Mouse (Mus musculus) MN1 (cell line): Measurements from ENCODE around the gene Fbxl3.

Experiments
- DNase-seq: peaks from one replicate; pipeline ENCODE4 v3.0.0-alpha.2; 2016; ENCODE audit warnings: low spot score

Fbxl3 gene

DNA sequence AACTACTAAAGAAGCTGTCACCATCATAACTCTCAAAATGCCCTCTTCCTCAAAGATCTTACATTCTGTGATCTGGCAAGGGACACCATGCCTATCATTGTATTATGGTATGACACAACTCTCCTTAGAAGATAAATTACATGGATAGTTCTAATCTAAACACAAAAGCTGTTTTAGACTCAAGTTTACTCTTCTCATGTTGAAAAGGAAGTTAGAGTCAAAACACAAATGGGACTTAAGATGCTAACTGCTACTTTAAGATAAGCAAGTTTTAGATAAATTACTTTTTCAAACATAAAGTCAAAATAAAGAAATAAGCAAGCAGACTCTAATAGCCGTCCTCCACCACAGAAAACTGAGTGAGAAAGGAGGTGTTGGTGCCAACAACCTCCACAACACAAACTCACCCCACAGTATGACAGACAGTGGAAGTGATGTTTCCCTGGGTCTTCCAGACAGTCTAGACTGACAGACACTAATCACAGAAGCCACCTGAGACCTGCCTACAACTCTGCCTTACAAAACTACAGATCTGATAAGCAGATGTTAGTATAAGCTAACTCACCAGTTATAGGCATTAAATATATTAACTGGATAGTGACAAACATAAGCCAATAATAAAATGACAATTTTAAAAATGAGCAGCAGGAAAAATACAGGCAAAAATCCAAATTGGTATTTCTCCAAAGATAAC lies 13.4 kb downstream of the Fbxl3 start:
- no peak for DNase-seq

DNA sequence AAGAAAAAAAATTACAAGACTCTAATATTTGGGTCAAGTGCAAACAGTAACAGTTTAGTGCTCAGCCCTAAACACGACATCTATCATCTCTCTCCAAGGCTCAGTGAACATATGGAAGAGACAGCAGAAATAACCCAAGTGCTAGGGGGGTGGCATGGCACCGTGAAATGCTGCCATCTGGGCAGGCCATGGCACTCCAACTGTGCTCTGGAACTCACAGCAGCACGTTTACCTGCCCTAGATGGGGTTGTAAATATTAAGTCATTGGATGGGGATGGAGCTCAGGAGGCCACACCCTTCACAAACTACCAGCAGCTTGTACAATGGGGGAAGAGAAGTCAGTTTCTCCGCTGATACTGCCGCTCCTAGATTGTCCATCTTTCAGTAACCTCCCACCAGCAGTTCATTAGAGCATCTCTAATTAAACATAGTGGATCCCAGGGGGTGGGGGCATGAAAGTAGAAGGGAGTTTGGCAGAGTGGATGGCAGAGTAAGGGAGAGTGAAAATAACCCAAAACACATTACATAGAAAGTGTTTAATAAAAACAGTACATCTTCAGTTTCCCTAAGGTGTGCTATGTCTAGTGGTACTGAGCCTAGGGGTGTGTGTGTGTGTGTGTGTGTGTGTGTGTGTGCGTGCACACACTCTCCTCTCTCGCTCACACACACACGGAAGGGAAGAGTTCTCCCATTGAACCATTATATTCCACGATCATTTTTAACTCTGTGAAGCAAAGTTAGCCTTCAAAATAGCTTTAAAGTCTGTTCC lies 20.0 kb downstream of the Fbxl3 start:
- DNase-seq, result no peak

DNA sequence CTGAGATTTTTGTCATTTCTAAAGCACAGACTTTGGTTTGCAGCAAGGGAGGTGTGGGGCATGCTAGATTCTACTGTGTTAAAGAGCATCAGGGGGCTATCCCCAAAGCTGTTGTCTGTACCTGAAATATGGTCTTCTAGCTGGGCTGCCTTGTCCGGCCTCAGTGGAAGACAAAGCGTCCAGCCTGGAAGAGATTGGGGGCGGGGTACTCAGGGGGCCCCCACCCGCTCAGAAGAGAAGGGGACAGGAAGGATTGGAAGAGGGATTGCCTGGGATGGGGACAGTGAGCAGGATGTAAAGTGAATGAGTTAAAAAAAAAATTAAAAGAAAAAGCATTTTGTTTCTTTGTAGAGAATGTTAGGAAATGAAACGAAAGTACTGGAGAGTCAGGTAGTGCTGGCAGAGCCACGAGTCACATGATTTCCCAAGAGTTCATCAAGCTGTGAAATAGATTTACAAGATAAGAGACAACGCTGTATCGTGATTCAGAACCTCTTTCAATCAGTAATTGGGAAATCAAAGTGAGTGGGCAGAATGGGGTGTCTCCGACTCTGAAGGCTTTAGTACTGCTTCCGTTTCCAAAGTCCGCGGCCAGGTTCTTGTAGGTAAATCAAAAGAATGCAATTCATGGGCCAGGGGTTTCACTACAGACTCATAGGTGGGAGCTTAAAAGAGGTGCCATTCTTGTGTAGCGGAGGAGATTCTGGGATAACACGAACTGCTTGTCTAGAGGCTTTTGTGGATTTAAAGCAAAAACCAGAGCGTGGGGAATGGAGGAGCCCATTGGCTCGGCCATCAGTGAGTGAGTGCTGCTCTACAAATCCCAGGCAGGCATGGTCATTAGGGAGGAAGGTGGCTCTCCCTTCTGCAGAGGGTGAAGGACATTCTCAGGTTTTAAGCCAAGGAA lies 21.1 kb downstream of the Fbxl3 start:
- no peak for DNase-seq

DNA sequence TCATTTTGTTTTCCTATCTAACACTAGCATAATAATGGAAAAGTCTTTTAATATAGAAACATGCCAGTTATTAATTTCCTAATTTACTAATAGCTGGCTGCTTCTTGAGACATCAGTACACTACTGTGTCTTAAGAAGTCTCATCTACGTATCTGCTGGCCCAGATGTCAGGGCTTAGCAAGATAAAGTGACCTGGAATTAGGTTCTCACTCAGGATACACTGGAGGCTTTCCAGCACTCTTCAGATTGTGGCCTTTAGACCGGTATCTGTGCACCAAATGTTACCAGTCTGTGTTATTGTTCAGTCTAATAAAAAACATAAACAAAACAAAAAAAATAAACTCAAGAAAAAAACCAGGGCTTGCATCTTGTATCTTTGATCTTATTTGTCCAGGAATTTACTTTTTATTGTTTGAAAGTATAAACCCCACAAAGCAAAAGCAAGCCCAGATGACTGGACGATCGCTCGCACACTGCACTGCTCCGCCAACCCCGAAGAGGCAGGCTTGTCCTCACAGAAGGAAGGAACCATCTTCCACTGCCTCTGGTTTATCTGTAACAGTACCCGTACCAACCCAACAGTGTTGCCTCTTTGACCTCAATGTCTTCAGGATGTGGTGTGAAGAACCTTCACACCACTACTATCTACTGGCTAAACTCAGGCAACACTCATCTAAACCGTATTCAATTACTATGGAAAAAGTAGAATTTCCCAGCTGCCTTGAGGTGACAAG lies 21.9 kb downstream of the Fbxl3 start:
- no peak for DNase-seq

DNA sequence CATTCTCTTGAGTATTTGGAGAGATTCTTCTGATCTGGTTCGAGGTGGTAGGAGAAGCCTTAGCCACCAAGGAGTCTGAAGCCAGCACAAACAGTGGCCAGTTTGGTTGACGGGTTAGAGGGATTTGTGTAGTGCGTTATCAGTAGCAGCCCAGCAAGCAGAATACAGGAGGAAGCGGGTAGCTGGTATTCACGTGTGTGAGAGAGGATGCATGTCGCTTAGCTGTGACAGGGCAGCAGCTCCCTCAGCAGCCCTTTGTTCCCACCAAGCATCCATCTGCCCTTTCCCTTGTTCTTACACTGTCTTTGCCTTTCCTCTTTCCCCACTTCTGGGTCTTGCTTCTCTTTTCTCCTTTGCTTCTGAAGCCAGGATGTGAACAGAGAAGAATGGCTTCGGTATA lies 24.2 kb downstream of the Fbxl3 start:
- no peak for DNase-seq

DNA sequence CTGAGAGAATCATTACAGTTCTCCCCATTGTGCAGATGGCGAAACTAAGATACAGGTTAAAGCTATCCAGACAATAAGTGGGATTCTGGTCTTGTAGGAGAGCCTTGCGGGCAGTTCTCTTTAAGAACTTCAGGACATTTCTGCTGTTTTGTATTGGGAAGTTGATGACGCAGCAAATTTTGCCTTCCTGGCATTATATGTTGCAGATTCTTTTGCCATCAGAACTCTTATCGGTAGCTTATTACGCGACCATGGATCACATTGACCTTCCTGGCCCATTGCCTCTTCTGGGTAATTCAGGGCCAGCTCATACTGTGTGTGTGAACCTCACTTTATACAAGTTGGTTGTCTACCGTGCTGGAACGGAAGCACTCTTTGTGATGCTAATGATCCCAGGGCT lies 25.5 kb downstream of the Fbxl3 start:
- DNase-seq, result no peak

DNA sequence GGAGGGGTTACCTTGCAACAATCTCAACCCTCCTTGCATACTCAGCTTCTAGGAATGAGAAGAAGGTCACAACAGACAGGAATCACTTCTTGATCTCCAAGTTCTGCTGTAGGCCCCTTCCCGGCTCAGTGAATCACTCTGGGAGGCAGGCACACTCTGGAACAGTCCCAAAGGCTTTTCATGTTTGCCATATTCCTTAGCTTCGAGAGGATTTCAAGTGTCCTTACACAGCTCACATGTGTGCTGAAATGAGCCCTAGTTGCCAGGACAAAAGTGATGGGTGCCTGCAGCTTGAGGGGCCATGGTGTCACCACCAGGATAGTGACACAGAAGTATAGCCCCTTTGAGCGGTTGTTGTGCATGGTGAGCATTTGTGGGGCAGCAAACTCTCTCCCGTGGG lies 26.6 kb downstream of the Fbxl3 start:
- DNase-seq, result no peak

DNA sequence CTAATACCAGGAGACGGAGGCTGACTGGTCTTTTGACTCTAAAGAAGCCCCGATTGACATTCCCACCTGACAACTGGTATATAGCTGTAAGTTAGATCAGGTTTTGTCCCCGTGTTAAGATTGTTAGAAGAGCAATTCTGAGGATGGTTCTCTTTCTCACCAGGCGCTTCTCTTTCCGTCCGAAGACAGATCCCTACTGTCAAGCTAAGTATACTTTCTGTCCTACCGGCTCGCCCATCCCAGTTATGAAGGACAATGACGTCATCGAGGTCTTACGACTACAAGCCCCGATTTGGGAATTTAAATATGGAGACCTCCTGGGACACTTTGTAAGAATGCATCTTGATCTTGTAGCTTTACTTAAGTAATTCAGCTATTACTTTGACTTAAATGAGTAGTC lies 27.9 kb downstream of the Fbxl3 start:
- no peak for DNase-seq

DNA sequence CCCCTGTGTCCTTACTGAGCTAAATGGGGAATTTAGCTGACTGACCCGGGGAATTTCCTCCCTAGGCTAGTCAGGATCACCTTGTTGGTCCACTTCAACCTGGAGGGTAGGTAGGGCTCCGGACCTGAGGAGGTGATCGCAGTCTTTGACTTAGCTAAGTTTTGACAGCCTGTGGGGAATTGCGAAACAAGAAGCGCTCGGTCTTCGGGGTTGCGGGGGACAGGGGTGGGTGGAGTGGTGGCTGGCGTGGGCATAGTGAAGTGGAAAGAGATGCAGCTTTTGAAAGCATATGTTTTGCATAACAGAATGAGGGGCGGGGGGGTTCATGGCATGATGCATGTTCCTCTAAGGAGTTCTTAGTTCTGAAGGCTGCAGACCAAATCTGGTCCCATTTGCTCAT lies 28.6 kb downstream of the Fbxl3 start:
- no peak for DNase-seq

DNA sequence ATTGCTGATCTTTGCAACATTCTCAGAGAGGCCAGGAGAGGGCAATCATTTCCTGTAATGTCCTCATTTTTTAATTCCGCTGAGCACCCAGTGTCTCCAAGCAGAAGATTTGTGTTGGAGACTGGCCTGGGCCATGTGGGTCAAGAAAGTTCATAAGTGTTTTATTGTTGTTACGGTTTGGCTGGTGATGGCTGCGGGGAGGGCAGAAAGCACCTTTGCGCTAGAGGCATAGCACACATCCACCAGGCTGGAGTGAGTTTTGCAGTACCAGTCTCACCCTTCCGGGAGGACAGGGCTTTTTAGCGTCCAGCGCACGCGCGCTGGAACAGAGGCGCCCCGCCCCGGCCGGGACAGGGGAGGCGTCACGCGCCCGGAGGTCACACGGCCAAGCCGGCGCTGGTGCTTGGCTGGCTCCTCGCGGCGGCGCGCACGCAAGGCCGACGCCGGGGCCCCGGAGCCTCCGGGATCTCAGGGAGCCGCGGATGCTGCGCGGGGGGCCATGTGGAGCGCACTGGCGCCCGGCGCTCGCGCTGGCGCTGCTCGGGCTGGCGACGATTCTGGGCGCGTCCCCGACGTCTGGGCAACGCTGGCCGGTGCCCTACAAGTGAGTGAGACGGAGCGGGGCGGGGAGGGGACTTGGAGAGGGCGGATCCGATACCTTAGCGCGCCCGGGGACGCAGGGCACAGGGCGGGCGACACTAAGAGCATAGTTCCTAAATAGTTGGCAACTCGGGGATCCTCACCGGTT lies 29.3 kb downstream of the Fbxl3 start, which contains the start of gene Cln5:
Gene Cln5 (plus strand): TSS at position 353 of the 748 bp plus-strand sequence.
- DNase-seq, result peak; percentile 94

DNA sequence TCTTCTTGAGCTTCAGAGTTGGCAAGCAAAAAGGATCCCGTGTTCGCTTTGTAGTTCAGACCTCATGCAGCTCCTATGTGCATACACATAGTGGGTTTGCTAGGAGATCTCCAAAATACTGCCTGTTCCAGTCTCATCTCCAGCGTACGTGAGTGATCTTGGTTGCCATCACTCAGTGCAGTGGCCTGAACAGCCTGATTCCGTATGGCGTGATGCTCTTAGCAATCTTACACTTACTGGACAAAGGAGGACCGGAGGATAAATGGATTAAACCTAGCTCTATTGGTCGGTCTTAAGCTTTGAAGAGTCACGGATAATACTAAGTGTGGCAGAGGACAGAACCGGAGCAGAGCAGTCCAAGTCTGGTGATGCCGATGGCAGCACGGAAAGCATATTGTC lies 29.9 kb downstream of the Fbxl3 start:
- DNase-seq, result no peak

DNA sequence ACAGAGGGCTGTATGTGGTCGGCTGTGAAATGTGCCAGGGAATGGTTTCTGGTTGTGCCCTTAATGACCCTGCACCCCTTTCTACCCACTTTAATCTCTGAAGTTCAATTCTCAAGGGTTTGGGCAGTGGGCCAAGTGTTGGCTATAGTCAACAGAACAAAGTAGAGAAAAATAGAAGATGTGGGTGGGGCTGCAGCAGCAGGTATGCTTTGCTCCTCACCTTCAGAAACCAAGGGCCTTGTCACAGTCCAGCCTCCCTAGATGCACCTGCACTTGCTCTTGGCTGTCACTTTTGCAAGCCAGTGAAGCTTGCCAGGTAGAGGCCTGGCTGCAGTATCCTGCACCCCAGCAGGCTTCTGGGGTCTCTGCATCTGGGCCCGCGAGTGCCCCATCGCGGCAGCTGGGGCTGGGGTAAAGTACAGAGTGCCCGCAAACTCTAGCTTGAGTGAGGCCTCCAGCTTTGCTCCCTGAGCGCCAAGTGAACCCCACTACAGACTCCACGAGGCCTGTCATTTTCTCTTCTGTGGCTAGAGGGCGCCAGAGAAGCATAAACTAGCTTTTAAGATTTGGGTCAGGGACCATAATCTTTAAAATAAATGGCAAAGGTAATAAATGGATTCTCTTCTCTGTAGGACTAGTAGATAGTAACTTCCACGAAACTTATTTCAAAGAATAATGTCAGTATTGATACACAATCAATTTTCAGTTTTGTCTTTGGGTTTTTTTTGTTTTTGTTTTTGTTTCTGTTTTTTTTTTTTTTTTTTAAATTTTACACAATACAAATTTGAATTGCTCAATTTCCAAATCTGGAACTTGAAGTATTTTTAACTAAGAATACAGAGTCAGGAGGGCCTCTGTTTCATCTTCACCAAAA lies 33.8 kb downstream of the Fbxl3 start:
- peak; percentile 54 for DNase-seq

DNA sequence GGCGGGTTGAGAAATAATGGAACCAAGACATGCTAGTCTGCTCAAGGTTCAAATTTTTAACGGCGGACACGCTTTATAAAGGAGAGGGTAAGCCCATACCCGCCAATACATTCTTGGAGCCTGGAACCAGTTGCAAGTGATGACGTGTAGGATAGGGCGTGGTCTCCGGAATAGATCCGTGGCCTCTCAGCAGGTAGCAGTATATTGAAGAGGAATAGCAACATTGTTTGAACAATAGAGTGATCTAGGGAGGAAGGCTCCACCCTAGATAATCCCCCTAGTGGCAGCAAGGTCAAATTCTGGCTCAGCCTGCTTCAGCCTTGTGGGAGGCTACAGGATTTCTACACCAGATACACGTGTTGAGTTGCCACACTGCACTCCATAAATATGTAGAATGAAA lies 39.9 kb downstream of the Fbxl3 start:
- DNase-seq, result no peak

DNA sequence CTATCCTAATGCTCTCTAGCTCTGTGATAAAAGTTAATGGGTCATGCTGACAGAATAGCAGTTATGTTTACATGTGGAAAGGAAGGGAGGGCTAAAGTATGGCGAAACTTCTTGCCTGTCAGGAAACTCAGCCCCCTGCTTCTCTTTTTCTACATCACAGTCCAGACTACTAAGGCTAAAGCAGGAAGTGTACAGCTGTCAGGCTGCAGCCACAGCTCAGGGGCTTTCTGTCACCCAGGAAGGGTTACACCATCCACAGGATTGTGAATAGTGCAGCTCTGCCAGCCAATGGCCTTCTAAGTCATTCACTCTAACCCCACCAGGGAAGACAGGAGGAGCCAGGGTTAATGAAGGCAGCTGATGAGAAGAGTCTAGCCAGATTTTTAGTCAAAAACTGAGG lies 40.4 kb downstream of the Fbxl3 start:
- DNase-seq, result no peak

DNA sequence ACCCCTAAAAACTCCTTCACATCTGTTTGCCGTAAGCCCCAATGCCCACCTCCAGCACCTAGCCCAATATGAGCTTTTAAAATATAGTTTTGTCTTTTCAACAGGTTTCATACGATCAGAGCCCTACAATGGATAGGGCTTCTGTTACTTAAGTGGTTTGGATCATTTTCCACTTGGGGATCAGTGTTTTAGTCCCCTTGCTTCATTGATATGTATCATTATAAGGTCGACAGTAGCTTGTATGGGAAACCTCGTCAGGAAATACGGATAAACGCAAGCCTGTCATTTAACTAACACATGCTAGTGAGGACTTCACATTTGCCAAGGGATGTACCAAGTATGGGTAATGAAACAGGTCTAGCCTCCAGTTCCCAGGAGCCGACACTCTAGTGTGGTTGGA lies 42.8 kb downstream of the Fbxl3 start:
- DNase-seq, result no peak

DNA sequence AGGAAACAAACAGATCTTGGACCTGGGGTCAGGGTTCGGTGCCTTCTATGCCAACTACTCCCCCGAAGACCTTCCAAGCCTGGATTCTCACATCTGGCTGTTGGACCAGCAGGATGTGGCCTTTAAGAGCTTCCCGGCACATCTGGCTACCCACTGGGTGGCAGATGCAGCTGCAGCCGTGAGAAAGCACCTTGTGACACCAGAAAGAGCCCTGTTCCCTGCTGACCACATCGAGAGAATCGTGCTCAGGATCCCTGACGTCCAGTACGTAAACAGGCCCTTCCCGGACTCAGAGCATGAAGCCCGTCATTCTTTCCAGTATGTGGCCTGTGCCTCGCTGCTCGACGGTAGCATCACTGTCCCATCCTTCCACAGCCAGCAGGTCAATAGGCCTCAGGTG lies 44.6 kb downstream of the Fbxl3 start:
- no peak for DNase-seq

DNA sequence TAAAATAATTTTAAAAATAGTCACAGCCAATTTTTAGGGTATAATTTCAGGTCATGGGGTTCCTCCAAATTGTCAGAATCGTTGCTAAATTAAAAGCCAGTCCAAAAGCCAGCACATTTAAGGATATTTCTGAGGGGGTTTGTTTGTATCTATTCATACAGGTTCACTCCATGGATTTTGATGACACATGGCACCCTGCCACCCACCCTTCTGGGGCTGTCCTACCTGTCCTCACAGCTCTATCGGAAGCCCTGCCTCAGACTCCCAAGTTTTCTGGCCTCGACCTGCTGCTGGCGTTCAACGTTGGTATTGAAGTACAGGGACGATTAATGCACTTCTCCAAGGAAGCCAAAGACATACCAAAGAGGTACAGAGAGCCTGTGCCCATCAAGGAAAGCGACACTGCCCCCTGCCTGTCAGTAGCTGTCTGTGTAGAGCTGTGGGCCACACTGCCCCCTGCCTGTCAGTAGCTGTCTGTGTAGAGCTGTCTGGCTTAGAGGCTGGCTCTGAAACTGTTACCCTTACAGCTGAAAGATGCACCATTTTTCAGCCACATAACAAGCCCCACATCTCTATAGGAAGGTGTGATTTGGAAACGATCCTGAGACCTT lies 48.1 kb downstream of the Fbxl3 start:
- DNase-seq, result peak; percentile 47

DNA sequence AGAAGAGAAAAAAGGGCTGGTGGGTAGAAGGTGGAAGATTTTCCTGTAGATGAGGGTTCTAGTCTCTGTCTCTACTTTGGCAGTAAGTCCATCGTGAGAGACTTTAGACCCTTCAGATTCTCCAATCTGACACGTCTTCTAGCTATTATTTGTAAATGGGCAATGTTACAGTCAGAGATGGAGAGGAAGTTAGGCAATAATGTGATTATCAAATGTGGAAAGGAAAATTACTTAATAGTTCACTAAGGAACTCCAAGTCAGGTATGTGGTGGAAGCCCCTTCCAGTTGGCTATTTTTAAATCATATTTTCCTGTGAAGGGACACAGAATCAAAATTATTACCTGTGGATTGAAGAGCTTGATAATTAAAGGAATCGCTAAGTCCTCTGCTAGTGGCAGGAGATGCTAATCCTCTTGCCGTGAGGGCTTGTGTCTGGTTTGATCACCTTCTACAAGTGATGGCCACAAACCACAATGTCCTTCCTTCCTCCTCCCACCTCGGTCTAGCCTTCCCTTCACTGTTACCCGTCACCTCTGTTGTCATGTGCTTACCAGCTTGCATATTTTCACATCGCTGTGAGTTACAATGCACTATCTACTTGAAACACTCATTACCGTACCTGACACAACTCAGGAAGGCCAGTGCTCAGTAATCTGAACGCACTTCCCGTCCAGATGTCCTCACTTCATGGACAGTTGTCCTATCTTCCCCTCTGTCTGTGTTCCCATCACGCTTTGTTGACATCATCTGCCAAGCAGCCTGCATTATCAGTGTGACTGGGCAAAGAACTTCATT lies 50.9 kb downstream of the Fbxl3 start:
- DNase-seq, result no peak

DNA sequence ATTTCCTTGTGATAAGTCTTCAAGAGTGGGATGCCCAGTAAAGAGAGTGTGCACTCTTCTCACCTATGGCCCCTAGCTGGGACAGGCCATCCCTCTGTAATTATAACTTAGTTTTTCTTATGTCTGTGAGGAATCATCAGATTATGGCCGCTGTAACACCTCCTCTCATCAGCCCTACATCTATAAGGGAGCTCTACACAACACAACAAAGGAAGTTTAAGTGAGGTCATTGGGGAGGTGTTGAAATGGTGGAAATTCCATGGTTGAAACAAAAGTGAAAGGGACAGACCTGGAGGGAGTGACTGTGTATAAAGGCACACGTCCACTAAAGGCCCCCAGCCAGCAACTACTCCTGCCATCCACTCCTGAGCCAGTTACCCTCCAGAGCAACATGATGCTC lies 52.7 kb downstream of the Fbxl3 start, which contains the start of gene Acod1:
Gene Acod1 (plus strand): TSS at position 301 of the 400 bp plus-strand sequence.
- DNase-seq, result no peak
